Mouse (Mus musculus) kidney, postnatal 36 days (tissue): Measurements from ENCODE around the gene Add2.
A peak's percentile ranks its signal among the peaks of the same experiment; 100 is the strongest.

Source experiments
- DNase-seq, 2 experiments: peaks; one replicate each; pipeline ENCODE4 v3.0.0; 2021 to 2022; ENCODE audit warnings: mixed read lengths in 2 of 2

Add2 gene

GRCm38 (mm10) chr6:86148518-86148917, 120.0 kb downstream of the Add2 start:
- no peak for DNase-seq

GRCm38 (mm10) chr6:86149001-86149400, 120.5 kb downstream of the Add2 start:
- DNase-seq: no peak

DNA sequence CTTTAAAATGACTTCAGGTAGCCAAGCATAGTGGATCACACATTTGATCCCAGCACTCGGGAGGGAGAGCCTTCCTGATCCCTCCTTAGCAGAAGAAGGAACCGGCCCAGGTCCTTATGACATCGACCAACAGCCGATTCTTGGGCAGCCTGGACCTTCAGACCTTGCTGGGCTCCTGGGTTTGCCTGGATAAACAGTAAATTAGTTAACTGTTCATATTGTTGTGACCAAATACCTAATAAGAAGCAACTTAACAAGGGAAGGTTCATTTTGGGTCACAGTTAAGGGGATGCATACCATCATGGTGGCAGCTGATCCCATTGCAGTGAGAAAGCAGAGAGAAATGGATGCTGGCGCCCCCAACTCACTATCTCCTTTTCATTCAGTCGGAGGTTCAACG, 124.2 kb downstream of the Add2 start:
- no peak for DNase-seq

- DNase-seq: no peak
Observed at GRCm38 (mm10) chr6:86153436-86153990, 125.0 kb downstream of the Add2 start.

DNA sequence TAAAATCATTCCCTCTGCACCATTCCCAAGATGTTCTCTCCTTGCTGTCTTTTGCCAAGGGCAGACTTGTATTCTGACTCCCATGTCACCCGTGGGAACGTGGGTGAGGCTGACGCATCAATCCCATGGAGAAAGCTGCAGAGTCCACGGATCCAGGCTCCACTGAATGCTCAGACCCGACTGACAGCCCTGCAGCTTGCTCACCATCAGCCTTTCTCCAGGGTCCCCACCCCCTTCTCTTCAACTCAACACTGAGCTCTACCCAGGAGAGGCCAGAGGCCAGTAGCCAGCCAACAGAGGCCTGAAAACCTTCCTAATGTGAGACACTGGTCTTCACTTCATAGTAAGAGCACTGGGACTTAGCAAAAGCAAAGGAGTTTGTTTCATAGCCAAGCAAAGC, 125.5 kb downstream of the Add2 start:
- no peak for DNase-seq

DNA sequence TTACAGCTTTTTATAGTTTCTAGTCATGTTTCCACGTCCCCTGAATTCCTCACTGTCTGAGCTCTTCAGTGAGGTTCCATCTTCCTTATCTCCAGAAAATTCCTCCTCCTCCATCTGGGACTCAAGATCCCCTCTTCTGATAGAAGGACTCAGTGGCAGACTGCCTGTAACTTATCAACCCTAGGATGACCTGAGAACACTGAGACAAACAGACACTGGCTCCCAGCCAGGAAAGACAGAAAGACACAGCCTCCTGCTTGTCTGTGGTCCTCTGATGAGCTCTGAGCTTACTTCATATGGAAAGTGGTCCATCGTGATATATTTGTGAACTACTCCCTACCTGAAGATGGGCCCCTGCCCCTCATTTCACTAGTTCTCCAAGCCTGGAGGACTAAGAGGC, 126.0 kb downstream of the Add2 start:
- no peak for DNase-seq

GRCm38 (mm10) chr6:86157253-86158234, 129.1 kb downstream of the Add2 start:
- DNase-seq: peak; percentile 25 to 60

- DNase-seq: no peak
Observed at GRCm38 (mm10) chr6:86160878-86161277, 132.4 kb downstream of the Add2 start.

GRCm38 (mm10) chr6:86161586-86161985, 133.1 kb downstream of the Add2 start:
- DNase-seq: no peak

DNA sequence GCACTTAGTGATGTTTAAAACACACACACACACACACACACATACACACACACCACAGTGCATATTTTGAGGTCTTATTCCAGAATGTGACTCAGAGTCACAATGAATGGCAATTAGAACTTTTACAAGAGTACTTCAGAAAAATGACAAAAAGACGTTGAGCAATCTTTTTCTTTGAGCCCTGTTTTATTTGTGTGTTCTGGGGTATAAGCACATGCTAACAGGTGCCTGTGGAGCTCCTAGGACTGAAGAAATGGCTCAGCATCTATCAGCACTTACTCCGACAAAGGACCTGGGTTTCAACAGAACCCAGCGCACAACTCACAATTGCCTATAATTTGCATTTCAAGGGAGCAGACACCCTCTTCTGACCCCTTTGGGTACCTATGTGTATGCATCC, 135.5 kb downstream of the Add2 start:
- DNase-seq: no peak

DNA sequence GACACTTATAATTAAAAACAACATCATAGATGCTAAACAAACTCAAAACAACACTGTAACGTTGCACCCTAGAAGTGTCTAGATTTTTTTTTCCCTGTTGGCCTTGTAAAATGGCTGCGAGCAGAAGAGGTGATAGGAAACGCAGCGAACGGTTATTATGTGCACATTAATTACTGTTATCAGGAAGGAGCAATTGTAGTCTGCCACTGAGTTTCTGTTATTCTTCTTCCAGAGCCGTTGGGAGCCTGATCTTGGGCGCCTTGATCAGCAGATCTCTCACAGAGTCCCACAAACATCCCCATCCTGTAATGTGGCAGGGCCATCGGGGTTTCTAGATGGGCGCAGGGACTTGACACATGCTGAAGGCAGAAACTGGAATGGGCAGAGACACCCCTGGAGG, 137.9 kb downstream of the Add2 start:
- no peak for DNase-seq

DNA sequence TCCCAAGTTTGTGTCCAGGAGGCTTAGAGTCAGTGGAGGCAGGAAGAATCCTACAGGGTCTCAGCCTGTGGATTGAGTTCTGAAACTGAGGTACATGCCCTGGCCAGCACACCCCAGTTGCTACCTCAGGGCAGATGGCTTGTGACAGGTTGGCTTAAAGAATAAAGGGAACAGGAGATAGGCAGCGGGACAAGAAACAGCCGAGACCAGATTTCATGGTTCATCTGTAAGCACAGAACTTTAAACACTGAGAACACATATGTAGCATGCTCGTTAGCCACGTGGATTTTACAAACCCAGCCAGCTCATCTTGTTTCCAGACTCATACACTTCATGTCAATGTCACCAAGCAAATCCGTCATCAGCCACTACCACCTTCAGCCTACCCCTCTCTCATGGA, 139.4 kb downstream of the Add2 start:
- no peak for DNase-seq

GRCm38 (mm10) chr6:86169166-86169565, 140.7 kb downstream of the Add2 start:
- no peak for DNase-seq
